Comparison of ENCODE assay signal across 12 mouse cellular contexts in the genomic region with DNA sequence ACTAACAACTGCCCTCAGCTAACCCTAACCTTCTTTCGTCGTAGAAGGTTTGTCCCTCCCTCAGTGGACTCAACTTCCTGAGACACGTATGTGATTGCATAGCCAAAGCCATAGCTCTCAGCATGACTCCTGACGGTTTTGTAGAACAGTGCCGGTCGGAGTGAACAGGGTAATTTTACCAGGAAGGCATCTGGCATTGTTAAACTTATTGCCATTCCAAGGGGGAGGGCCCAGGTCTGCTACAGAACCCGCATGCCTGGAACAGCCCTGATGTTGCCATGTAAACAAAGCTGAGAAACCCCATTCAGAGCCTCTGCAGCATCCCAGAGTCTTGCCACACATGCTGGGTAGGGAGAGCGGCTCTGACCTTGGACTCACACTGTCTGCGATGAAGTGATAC. TPM values are rescaled to one million over a fixed set of nuclear protein-coding genes. Genes with fewer than 3 reads are reported as not detected.
DNase-seq lines count a peak whose midpoint lies in the region; ATAC-seq and TF ChIP-seq lines count a peak whose summit lies in the region.
"Had no signal": no experiment of that assay in that cellular context is flagged by ENCODE, and none has a peak within 500 bp of the region (broad histone marks: within the 10 kb centered on the region; RNA-seq: fewer than 3 reads in every experiment).

No protein-coding gene starts in this region.

- TF ChIP-seq CTCF in intestine, postnatal 0 days (IDR thresholded peaks at IDR 0.05; ENCODE audit: low read depth), result no peak
- no peak for TF ChIP-seq CTCF in lung, postnatal 0 days (IDR thresholded peaks at IDR 0.05)

- no peak overlapping the region for H3K27ac ChIP-seq in intestine, embryonic 15.5 days
- H3K27ac ChIP-seq in intestine, postnatal 0 days (ENCODE audit: low read depth, low read length), result no peak overlapping the region
- H3K27ac ChIP-seq in limb, embryonic 14.5 days (replicated peaks; ENCODE audit: low read depth, low read length), result no peak overlapping the region
- H3K27ac ChIP-seq in lung, postnatal 0 days (ENCODE audit: low read length), result no peak overlapping the region
- no peak overlapping the region for H3K27ac ChIP-seq in kidney, embryonic 16.5 days (ENCODE audit: low read length)
- H3K27ac ChIP-seq: liver, embryonic 13.5 days had no signal

- 0 out of 2 replicates have a peak, but pooled peaks cover 2% of the 10 kb centered on the region for H3K4me1 ChIP-seq in intestine, embryonic 15.5 days (replicated peaks)
- no peaks in the 10 kb centered on the region for H3K4me1 ChIP-seq in intestine, postnatal 0 days (replicated peaks; ENCODE audit: control insufficient read depth, insufficient read depth, low read length)
- peaks cover 13% of the 10 kb centered on the region for H3K4me1 ChIP-seq in limb, embryonic 14.5 days (ENCODE audit: control insufficient read depth, insufficient read depth, low read length)
- H3K4me1 ChIP-seq in lung, postnatal 0 days (ENCODE audit: insufficient read depth, low read depth, low read length), result no peaks in the 10 kb centered on the region; the same call in 1 of the 2 replicates
- peaks cover 9% of the 10 kb centered on the region; the same call in 1 of the 2 replicates for H3K4me1 ChIP-seq in kidney, embryonic 16.5 days (ENCODE audit: insufficient read depth, low read length)
- H3K4me1 ChIP-seq: liver, embryonic 13.5 days had no signal

- no peaks in the 10 kb centered on the region for H3K9me3 ChIP-seq in intestine, embryonic 15.5 days
- H3K9me3 ChIP-seq in intestine, postnatal 0 days (ENCODE audit: control insufficient read depth), result no peaks in the 10 kb centered on the region
- no peaks in the 10 kb centered on the region for H3K9me3 ChIP-seq in limb, embryonic 14.5 days (ENCODE audit: control insufficient read depth, low read length)
- no peaks in the 10 kb centered on the region for H3K9me3 ChIP-seq in lung, postnatal 0 days (ENCODE audit: low read length)
- no peaks in the 10 kb centered on the region for H3K9me3 ChIP-seq in kidney, embryonic 16.5 days (ENCODE audit: low read length)
- H3K9me3 ChIP-seq: liver, embryonic 13.5 days had no signal

- H3K27me3 ChIP-seq in intestine, embryonic 15.5 days (replicated peaks), result no peaks in the 10 kb centered on the region
- no peaks in the 10 kb centered on the region for H3K27me3 ChIP-seq in intestine, postnatal 0 days (replicated peaks; ENCODE audit: control insufficient read depth, insufficient read depth, low read length)
- H3K27me3 ChIP-seq in limb, embryonic 14.5 days (ENCODE audit: control insufficient read depth, insufficient read depth, low read length), result no peaks in the 10 kb centered on the region
- H3K27me3 ChIP-seq in lung, postnatal 0 days (replicated peaks; ENCODE audit: insufficient read depth, low read length), result no peaks in the 10 kb centered on the region
- H3K27me3 ChIP-seq in kidney, embryonic 16.5 days (ENCODE audit: insufficient read depth, low read length), result no peaks in the 10 kb centered on the region
- H3K27me3 ChIP-seq: liver, embryonic 13.5 days had no signal

- no peak overlapping the region for H3K4me2 ChIP-seq in intestine, embryonic 15.5 days (replicated peaks)
- no peak overlapping the region for H3K4me2 ChIP-seq in intestine, postnatal 0 days (replicated peaks; ENCODE audit: low read depth)
- 0 out of 2 replicates have a peak overlapping the region, but pooled peaks have one; percentile 2 for H3K4me2 ChIP-seq in limb, embryonic 14.5 days (replicated peaks; ENCODE audit: low read depth, low read length, severe bottlenecking)
- no peak overlapping the region for H3K4me2 ChIP-seq in lung, postnatal 0 days (replicated peaks; ENCODE audit: low read depth, low read length)
- H3K4me2 ChIP-seq in kidney, embryonic 16.5 days (replicated peaks; ENCODE audit: low read depth, low read length), result no peak overlapping the region
- H3K4me2 ChIP-seq: liver, embryonic 13.5 days had no signal

- H3K9ac ChIP-seq in intestine, embryonic 15.5 days, result no peak overlapping the region
- no peak overlapping the region for H3K9ac ChIP-seq in intestine, postnatal 0 days (ENCODE audit: low read depth, low read length)
- H3K9ac ChIP-seq in limb, embryonic 14.5 days (ENCODE audit: low read depth, low read length, severe bottlenecking), result no peak overlapping the region
- H3K9ac ChIP-seq in lung, postnatal 0 days (replicated peaks; ENCODE audit: low read depth), result no peak overlapping the region
- no peak overlapping the region for H3K9ac ChIP-seq in kidney, embryonic 16.5 days (replicated peaks; ENCODE audit: low read length)
- H3K9ac ChIP-seq: liver, embryonic 13.5 days had no signal

- 42% methylated on average over 9 of the region's 9 CpGs for WGBS in intestine, embryonic 15.5 days
- WGBS in intestine, postnatal 0 days, result 54% methylated on average over 9 of the region's 9 CpGs
- WGBS in limb, embryonic 14.5 days, result 23% methylated on average over 9 of the region's 9 CpGs
- WGBS in lung, postnatal 0 days, result 48% methylated on average over 9 of the region's 9 CpGs
- WGBS in kidney, embryonic 16.5 days, result 46% methylated on average over 9 of the region's 9 CpGs

- ATAC-seq in intestine, embryonic 15.5 days, result peak; percentile 17; the same call in 1 of the 2 replicates
- ATAC-seq in intestine, postnatal 0 days, result no peak
- peak; percentile 55; the same call in 1 of the 2 replicates for ATAC-seq in limb, embryonic 14.5 days (ENCODE audit: low FRiP score, low read depth)
- no peak for ATAC-seq in lung, postnatal 0 days
- ATAC-seq in kidney, embryonic 16.5 days (ENCODE audit: low FRiP score, low TSS enrichment), result no peak

- TF ChIP-seq EP300 in lung, postnatal 0 days (IDR thresholded peaks at IDR 0.05), result no peak

- H3K4me3 ChIP-seq in intestine, embryonic 15.5 days (replicated peaks), result no peak overlapping the region
- H3K4me3 ChIP-seq in intestine, postnatal 0 days (ENCODE audit: low read depth, low read length), result no peak overlapping the region
- H3K4me3 ChIP-seq in limb, embryonic 14.5 days (replicated peaks; ENCODE audit: low read length), result no peak overlapping the region
- H3K4me3 ChIP-seq in lung, postnatal 0 days (ENCODE audit: low read depth, low read length), result no peak overlapping the region
- H3K4me3 ChIP-seq in kidney, embryonic 16.5 days (ENCODE audit: low read length), result no peak overlapping the region
- H3K4me3 ChIP-seq: heart, adult 2 months; liver, embryonic 13.5 days had no signal

- peak; percentile 79 for DNase-seq in forelimb bud, embryonic 11.5 days (ENCODE audit: low read depth, low spot score)
- no peak for DNase-seq in limb, embryonic 14.5 days (ENCODE audit: low spot score)
- peak; percentile 35 for DNase-seq in retina, embryonic 14.5 days (ENCODE audit: low spot score)
- DNase-seq in kidney, adult 18-20 months, result no peak
- no peak for DNase-seq in lung, postnatal 0 days (ENCODE audit: low spot score)
- DNase-seq: cerebellum, adult 9-10 months; heart, adult 2 months; liver, embryonic 13.5 days had no signal

- no peaks in the 10 kb centered on the region for H3K36me3 ChIP-seq in intestine, embryonic 15.5 days
- no peaks in the 10 kb centered on the region for H3K36me3 ChIP-seq in intestine, postnatal 0 days (ENCODE audit: control insufficient read depth, insufficient read depth)
- no peaks in the 10 kb centered on the region for H3K36me3 ChIP-seq in limb, embryonic 14.5 days (ENCODE audit: control insufficient read depth, insufficient read depth, low read length)
- no peaks in the 10 kb centered on the region for H3K36me3 ChIP-seq in lung, postnatal 0 days (ENCODE audit: insufficient read depth, low read length)
- no peaks in the 10 kb centered on the region for H3K36me3 ChIP-seq in kidney, embryonic 16.5 days (ENCODE audit: insufficient read depth, low read length)
- H3K36me3 ChIP-seq: G1E; liver, embryonic 13.5 days had no signal

- TF ChIP-seq POLR2A in limb, embryonic 14.5 days (IDR thresholded peaks at IDR 0.05; ENCODE audit: borderline replicate concordance, extremely low read depth, insufficient read depth, insufficient read length), result no peak

RNA-seq across cellular contexts. Expression of a gene that starts 52.2 kb away (rescaled TPM):
- polyA plus RNA-seq in intestine, embryonic 15.5 days (2015; fragmentation: Nextera tagmentation; extraction: Ambion mirVana), result 38.6 and 38.9 TPM in 2 replicates
- 20.4 and 21.3 TPM in 2 replicates for polyA plus RNA-seq in intestine, postnatal 0 days (2015; fragmentation: Nextera tagmentation; extraction: Ambion mirVana)
- 147 and 174 TPM in 2 replicates for polyA plus RNA-seq in limb, embryonic 14.5 days (2012; rRNA removed)
- polyA plus RNA-seq in limb, embryonic 14.5 days (2014; fragmentation: Nextera tagmentation; extraction: Ambion mirVana), result 119 and 141 TPM in 2 replicates
- 46.3 and 56.4 TPM in 2 replicates for polyA plus RNA-seq in lung, postnatal 0 days (2015; fragmentation: Nextera tagmentation; extraction: Ambion mirVana)
- 49.9 and 55.1 TPM in 2 replicates for polyA plus RNA-seq in kidney, embryonic 16.5 days (2015; fragmentation: Nextera tagmentation; extraction: Ambion mirVana)
- polyA plus RNA-seq: G1E had no signal

Comparison
In these comparisons a context has a peak if more than half of its experiments do, and no peak if none do; other contexts are left out.
1. ATAC-seq: peak in intestine, embryonic 15.5 days (single experiment) and limb, embryonic 14.5 days (single experiment); none in intestine, postnatal 0 days (single experiment), lung, postnatal 0 days (single experiment) and kidney, embryonic 16.5 days (single experiment).
2. DNase-seq: peak in forelimb bud, embryonic 11.5 days (single experiment) and retina, embryonic 14.5 days (single experiment); none in limb, embryonic 14.5 days (single experiment), kidney, adult 18-20 months (single experiment) and lung, postnatal 0 days (single experiment).